Mouse (Mus musculus): ENCODE measurements around the gene Gng2. TPM values are rescaled to one million over a fixed set of nuclear protein-coding genes. Genes with fewer than 3 reads are reported as not detected.

The Gng2 gene
- polyA plus RNA-seq, 1 experiment from 2014 or later, result 393 TPM

GRCm38 (mm10) chr14:19926312-19926711 is 51.1 kb downstream of the Gng2 start:
- H3K9ac ChIP-seq, result no peak overlapping the region
- 82% methylated on average over 8 of the region's 8 CpGs for WGBS
- no peak overlapping the region for H3K4me3 ChIP-seq (replicated peaks; ENCODE audit: low read length)
- H3K9me3 ChIP-seq (ENCODE audit: control insufficient read depth, low read length), result no peaks in the 10 kb centered on the region
- H3K36me3 ChIP-seq (replicated peaks; ENCODE audit: control insufficient read depth, insufficient read depth), result peaks cover 5% of the 10 kb centered on the region; the same call in 1 of the 2 replicates
- no peak overlapping the region for H3K27ac ChIP-seq
- no peak for ATAC-seq (ENCODE audit: low FRiP score)
- DNase-seq (ENCODE audit: low spot score), result no peak
- no peak overlapping the region for H3K4me2 ChIP-seq (replicated peaks)
- peaks cover 4% of the 10 kb centered on the region for H3K4me1 ChIP-seq (replicated peaks; ENCODE audit: control insufficient read depth, insufficient read depth, low read length)
- H3K27me3 ChIP-seq (ENCODE audit: control insufficient read depth, insufficient read depth, low read length), result no peaks in the 10 kb centered on the region

GRCm38 (mm10) chr14:19925157-19925556 is 52.3 kb downstream of the Gng2 start:
- 73% methylated on average over 6 of the region's 6 CpGs for WGBS
- peaks cover 10% of the 10 kb centered on the region; the same call in 1 of the 2 replicates for H3K36me3 ChIP-seq (replicated peaks; ENCODE audit: control insufficient read depth, insufficient read depth)
- DNase-seq (ENCODE audit: low spot score) (no peak), ATAC-seq (ENCODE audit: low FRiP score) (no peak)
- H3K4me3 ChIP-seq (replicated peaks; ENCODE audit: low read length), result no peak overlapping the region
- no peak overlapping the region for H3K27ac ChIP-seq
- no peak overlapping the region for H3K9ac ChIP-seq
- no peaks in the 10 kb centered on the region for H3K9me3 ChIP-seq (ENCODE audit: control insufficient read depth, low read length)
- peaks cover 13% of the 10 kb centered on the region for H3K4me1 ChIP-seq (replicated peaks; ENCODE audit: control insufficient read depth, insufficient read depth, low read length)
- no peaks in the 10 kb centered on the region for H3K27me3 ChIP-seq (ENCODE audit: control insufficient read depth, insufficient read depth, low read length)
- no peak overlapping the region for H3K4me2 ChIP-seq (replicated peaks)

- DNase-seq (ENCODE audit: low spot score), result no peak
- no peaks in the 10 kb centered on the region for H3K9me3 ChIP-seq (ENCODE audit: control insufficient read depth, low read length)
Observed at GRCm38 (mm10) chr14:19924086-19924485, 53.3 kb downstream of the Gng2 start.

GRCm38 (mm10) chr14:19920254-19920691 is 57.2 kb downstream of the Gng2 start:
- H3K4me1 ChIP-seq (replicated peaks; ENCODE audit: control insufficient read depth, insufficient read depth, low read length), result peaks cover 18% of the 10 kb centered on the region
- peak; percentile 49 for DNase-seq (ENCODE audit: low spot score)
- peak; percentile 81 for ATAC-seq (ENCODE audit: low FRiP score)
- H3K36me3 ChIP-seq (replicated peaks; ENCODE audit: control insufficient read depth, insufficient read depth), result peaks cover 10% of the 10 kb centered on the region
- no peak overlapping the region for H3K4me2 ChIP-seq (replicated peaks)
- no peak overlapping the region for H3K4me3 ChIP-seq (replicated peaks; ENCODE audit: low read length)
- H3K9ac ChIP-seq, result 0 out of 2 replicates have a peak overlapping the region, but pooled peaks have one; percentile 8
- peak overlapping the region; percentile 74 for H3K27ac ChIP-seq
- H3K9me3 ChIP-seq (ENCODE audit: control insufficient read depth, low read length), result no peaks in the 10 kb centered on the region
- H3K27me3 ChIP-seq (ENCODE audit: control insufficient read depth, insufficient read depth, low read length), result no peaks in the 10 kb centered on the region
- 15% methylated on average over 13 of the region's 13 CpGs for WGBS

More at GRCm38 (mm10) chr14:19924086-19924485, 53.3 kb downstream of the Gng2 start:
- no peak overlapping the region for H3K4me2 ChIP-seq (replicated peaks)
- peaks cover 10% of the 10 kb centered on the region; the same call in 1 of the 2 replicates for H3K36me3 ChIP-seq (replicated peaks; ENCODE audit: control insufficient read depth, insufficient read depth)
- no peak for ATAC-seq (ENCODE audit: low FRiP score)
- WGBS, result 92% methylated on average over 2 of the region's 2 CpGs
- no peak overlapping the region for H3K4me3 ChIP-seq (replicated peaks; ENCODE audit: low read length)
- H3K27ac ChIP-seq, result no peak overlapping the region
- peaks cover 21% of the 10 kb centered on the region for H3K4me1 ChIP-seq (replicated peaks; ENCODE audit: control insufficient read depth, insufficient read depth, low read length)
- H3K27me3 ChIP-seq (ENCODE audit: control insufficient read depth, insufficient read depth, low read length), result no peaks in the 10 kb centered on the region
- H3K9ac ChIP-seq, result no peak overlapping the region

- Histone ChIP-seq H3K27me3 (ENCODE audit: control insufficient read depth, insufficient read depth, low read length) (no peaks in the 10 kb centered on the region), H3K9me3 (ENCODE audit: control insufficient read depth, low read length) (no peaks in the 10 kb centered on the region), H3K4me3 (replicated peaks; ENCODE audit: low read length) (no peak overlapping the region), H3K36me3 (replicated peaks; ENCODE audit: control insufficient read depth, insufficient read depth) (peaks cover 14% of the 10 kb centered on the region), H3K4me1 (replicated peaks; ENCODE audit: control insufficient read depth, insufficient read depth, low read length) (peaks cover 18% of the 10 kb centered on the region), H3K27ac (peak overlapping the region; percentile 74), H3K4me2 (replicated peaks) (no peak overlapping the region), H3K9ac (0 out of 2 replicates have a peak overlapping the region, but pooled peaks have one; percentile 8)
- DNase-seq (ENCODE audit: low spot score) (no peak), ATAC-seq (ENCODE audit: low FRiP score) (no peak)
- WGBS, result 32% methylated on average over 7 of the region's 7 CpGs
Observed at GRCm38 (mm10) chr14:19919789-19920188, 57.6 kb downstream of the Gng2 start.

DNA sequence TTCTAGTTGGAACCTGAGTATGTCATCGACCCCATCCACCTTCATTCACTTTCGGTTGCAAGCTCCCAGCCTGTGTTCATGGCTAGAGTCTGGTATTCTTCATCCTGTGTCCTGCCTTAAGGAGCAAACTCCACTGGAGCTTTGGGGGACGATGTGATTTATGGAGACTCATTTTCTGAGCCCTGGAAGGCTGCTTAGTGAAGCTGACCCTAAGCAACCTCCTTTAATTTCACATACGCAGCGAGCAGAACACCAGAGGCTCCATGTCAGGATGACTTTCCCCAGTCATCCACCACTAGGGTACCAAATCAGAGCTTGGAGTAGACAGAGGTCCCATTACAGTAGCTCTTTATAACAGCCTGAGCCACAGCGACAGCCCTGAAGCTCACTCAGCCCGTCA is 59.9 kb downstream of the Gng2 start:
- ATAC-seq (ENCODE audit: low FRiP score), result no peak

GRCm38 (mm10) chr14:19916315-19916714 is 61.1 kb downstream of the Gng2 start:
- DNase-seq (ENCODE audit: low spot score) (no peak), ATAC-seq (ENCODE audit: low FRiP score) (no peak)
- no peaks in the 10 kb centered on the region for H3K9me3 ChIP-seq (ENCODE audit: control insufficient read depth, low read length)
- H3K27ac ChIP-seq, result no peak overlapping the region
- H3K36me3 ChIP-seq (replicated peaks; ENCODE audit: control insufficient read depth, insufficient read depth), result peaks cover 10% of the 10 kb centered on the region
- 83% methylated on average over 2 of the region's 2 CpGs for WGBS
- H3K4me3 ChIP-seq (replicated peaks; ENCODE audit: low read length), result no peak overlapping the region
- no peaks in the 10 kb centered on the region for H3K27me3 ChIP-seq (ENCODE audit: control insufficient read depth, insufficient read depth, low read length)
- peaks cover 18% of the 10 kb centered on the region for H3K4me1 ChIP-seq (replicated peaks; ENCODE audit: control insufficient read depth, insufficient read depth, low read length)
- no peak overlapping the region for H3K4me2 ChIP-seq (replicated peaks)
- no peak overlapping the region for H3K9ac ChIP-seq

More for the DNA sequence above, 59.9 kb downstream of the Gng2 start:
- no peak for DNase-seq (ENCODE audit: low spot score)
- Histone ChIP-seq H3K4me2 (replicated peaks) (no peak overlapping the region), H3K9me3 (ENCODE audit: control insufficient read depth, low read length) (no peaks in the 10 kb centered on the region), H3K27me3 (ENCODE audit: control insufficient read depth, insufficient read depth, low read length) (no peaks in the 10 kb centered on the region), H3K4me3 (replicated peaks; ENCODE audit: low read length) (no peak overlapping the region), H3K36me3 (replicated peaks; ENCODE audit: control insufficient read depth, insufficient read depth) (peaks cover 10% of the 10 kb centered on the region), H3K9ac (no peak overlapping the region), H3K4me1 (replicated peaks; ENCODE audit: control insufficient read depth, insufficient read depth, low read length) (peaks cover 18% of the 10 kb centered on the region), H3K27ac (no peak overlapping the region)
- 82% methylated on average over 7 of the region's 7 CpGs for WGBS

DNA sequence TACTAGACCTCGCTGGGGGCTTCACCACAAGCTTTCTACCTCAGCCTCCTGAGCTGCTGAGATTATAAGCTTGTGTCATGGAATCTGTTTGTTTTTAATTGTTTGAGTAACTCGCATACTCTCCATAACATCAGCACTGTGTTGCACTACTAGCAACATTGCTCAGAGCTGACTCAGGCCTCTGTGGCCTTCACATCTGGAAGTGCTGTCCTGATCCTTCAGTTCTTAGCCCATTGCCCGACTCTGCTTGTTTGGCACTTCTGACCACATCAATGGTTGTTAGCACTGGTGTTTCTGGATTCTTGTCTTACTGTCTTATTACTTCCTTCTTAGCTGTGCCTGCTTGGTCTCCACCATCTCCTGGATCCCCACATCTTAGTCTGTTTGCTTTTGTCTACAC is 64.5 kb downstream of the Gng2 start:
- no peak for ATAC-seq (ENCODE audit: low FRiP score)

GRCm38 (mm10) chr14:19905615-19906014 is 71.8 kb downstream of the Gng2 start:
- Histone ChIP-seq H3K4me2 (replicated peaks) (no peak overlapping the region), H3K4me1 (replicated peaks; ENCODE audit: control insufficient read depth, insufficient read depth, low read length) (peaks cover 23% of the 10 kb centered on the region), H3K36me3 (replicated peaks; ENCODE audit: control insufficient read depth, insufficient read depth) (no peaks in the 10 kb centered on the region), H3K4me3 (replicated peaks; ENCODE audit: low read length) (no peak overlapping the region), H3K9me3 (ENCODE audit: control insufficient read depth, low read length) (no peaks in the 10 kb centered on the region), H3K27me3 (ENCODE audit: control insufficient read depth, insufficient read depth, low read length) (no peaks in the 10 kb centered on the region), H3K9ac (no peak overlapping the region), H3K27ac (peak overlapping the region; percentile 34)
- 41% methylated on average over 5 of the region's 5 CpGs for WGBS
- DNase-seq (ENCODE audit: low spot score) (peak; percentile 80), ATAC-seq (ENCODE audit: low FRiP score) (peak; percentile 85)

More for the DNA sequence above, 64.5 kb downstream of the Gng2 start:
- no peak overlapping the region for H3K27ac ChIP-seq
- H3K9ac ChIP-seq, result no peak overlapping the region
- no peaks in the 10 kb centered on the region for H3K9me3 ChIP-seq (ENCODE audit: control insufficient read depth, low read length)
- WGBS, result 94% methylated on average over 3 of the region's 3 CpGs
- no peaks in the 10 kb centered on the region for H3K4me1 ChIP-seq (replicated peaks; ENCODE audit: control insufficient read depth, insufficient read depth, low read length)
- no peaks in the 10 kb centered on the region for H3K27me3 ChIP-seq (ENCODE audit: control insufficient read depth, insufficient read depth, low read length)
- H3K36me3 ChIP-seq (replicated peaks; ENCODE audit: control insufficient read depth, insufficient read depth), result peaks cover 5% of the 10 kb centered on the region; the same call in 1 of the 2 replicates
- H3K4me3 ChIP-seq (replicated peaks; ENCODE audit: low read length), result no peak overlapping the region
- DNase-seq (ENCODE audit: low spot score), result no peak
- no peak overlapping the region for H3K4me2 ChIP-seq (replicated peaks)

- Histone ChIP-seq H3K4me3 (replicated peaks; ENCODE audit: low read length) (no peak overlapping the region), H3K4me1 (replicated peaks; ENCODE audit: control insufficient read depth, insufficient read depth, low read length) (peaks cover 23% of the 10 kb centered on the region), H3K36me3 (replicated peaks; ENCODE audit: control insufficient read depth, insufficient read depth) (no peaks in the 10 kb centered on the region; the same call in 1 of the 2 replicates), H3K27me3 (ENCODE audit: control insufficient read depth, insufficient read depth, low read length) (no peaks in the 10 kb centered on the region), H3K27ac (peak overlapping the region; percentile 34), H3K9ac (no peak overlapping the region), H3K4me2 (replicated peaks) (no peak overlapping the region), H3K9me3 (ENCODE audit: control insufficient read depth, low read length) (no peaks in the 10 kb centered on the region)
- DNase-seq (ENCODE audit: low spot score), result no peak
- WGBS, result 45% methylated on average over 3 of the region's 3 CpGs
- no peak for ATAC-seq (ENCODE audit: low FRiP score)
Observed at GRCm38 (mm10) chr14:19904821-19905220, 72.6 kb downstream of the Gng2 start.

All from hindbrain, embryonic 14.5 days (tissue).